Mouse (Mus musculus): Measurements from ENCODE around the gene Pitpnc1. TPM values are rescaled to one million over a fixed set of nuclear protein-coding genes. Genes with fewer than 3 reads are reported as not detected.
A peak's percentile ranks its signal among the peaks of the same experiment; 100 is the strongest.

Pitpnc1 gene
- polyA plus RNA-seq, 1 experiment from 2014 or later, result 16.2 TPM

- no peak for ATAC-seq (ENCODE audit: insufficient read depth)
- TF ChIP-seq CTCF (IDR thresholded peaks at IDR 0.05; ENCODE audit: low read depth), result peak; percentile 81
- H3K9me3 ChIP-seq (ENCODE audit: low read depth, low read length), result no peaks in the 10 kb centered on the region
- H3K27me3 ChIP-seq (ENCODE audit: insufficient read depth, low read length), result no peaks in the 10 kb centered on the region
- H3K9ac ChIP-seq, result no peak overlapping the region
- peaks cover 4% of the 10 kb centered on the region; the same call in 1 of the 2 replicates for H3K4me1 ChIP-seq (ENCODE audit: insufficient read depth)
- no peak overlapping the region for H3K4me2 ChIP-seq
- no peaks in the 10 kb centered on the region for H3K36me3 ChIP-seq (ENCODE audit: insufficient read depth)
- no peak overlapping the region for H3K27ac ChIP-seq (ENCODE audit: low read depth)
- DNase-seq, result peak; percentile 93
- H3K4me3 ChIP-seq (ENCODE audit: low read depth, low read length), result no peak overlapping the region
- 28% methylated on average over 8 of the region's 8 CpGs for WGBS
These were observed 2.8 kb upstream of the Pitpnc1 start for GRCm38 (mm10) chr11:107473137-107473820.

- no peak for TF ChIP-seq CTCF (IDR thresholded peaks at IDR 0.05; ENCODE audit: low read depth)
- H3K4me1 ChIP-seq (ENCODE audit: insufficient read depth), result peaks cover 5% of the 10 kb centered on the region; the same call in 1 of the 2 replicates
- no peaks in the 10 kb centered on the region for H3K36me3 ChIP-seq (ENCODE audit: insufficient read depth)
- DNase-seq (no peak), ATAC-seq (ENCODE audit: insufficient read depth) (no peak)
- no peak overlapping the region for H3K27ac ChIP-seq (ENCODE audit: low read depth)
- H3K27me3 ChIP-seq (ENCODE audit: insufficient read depth, low read length), result no peaks in the 10 kb centered on the region
- no peak overlapping the region for H3K4me2 ChIP-seq
- H3K9me3 ChIP-seq (ENCODE audit: low read depth, low read length), result no peaks in the 10 kb centered on the region
- no peak overlapping the region for H3K4me3 ChIP-seq (ENCODE audit: low read depth, low read length)
- 91% methylated on average over 3 of the region's 3 CpGs for WGBS
- H3K9ac ChIP-seq, result no peak overlapping the region
These were observed 1.8 kb upstream of the Pitpnc1 start for GRCm38 (mm10) chr11:107472304-107472703.

- ATAC-seq (ENCODE audit: insufficient read depth) (no peak), DNase-seq (no peak)
- H3K27me3 ChIP-seq (ENCODE audit: insufficient read depth, low read length), result no peaks in the 10 kb centered on the region
- H3K36me3 ChIP-seq (ENCODE audit: insufficient read depth), result no peaks in the 10 kb centered on the region
- H3K27ac ChIP-seq (ENCODE audit: low read depth), result peak overlapping the region; percentile 96
- peaks cover 5% of the 10 kb centered on the region; the same call in 1 of the 2 replicates for H3K4me1 ChIP-seq (ENCODE audit: insufficient read depth)
- H3K4me3 ChIP-seq (ENCODE audit: low read depth, low read length), result peak overlapping the region; percentile 79
- H3K4me2 ChIP-seq, result peak overlapping the region; percentile 80
- no peak for TF ChIP-seq CTCF (IDR thresholded peaks at IDR 0.05; ENCODE audit: low read depth)
- peak overlapping the region; percentile 89 for H3K9ac ChIP-seq
- H3K9me3 ChIP-seq (ENCODE audit: low read depth, low read length), result no peaks in the 10 kb centered on the region
- WGBS, result 6% methylated on average over 11 of the region's 11 CpGs
These were observed 697 bp upstream of the Pitpnc1 start for GRCm38 (mm10) chr11:107471071-107471720.

- peak; percentile 42 for ATAC-seq (ENCODE audit: insufficient read depth)
- under 1% methylated on average over 52 of the region's 59 CpGs for whole genome bisulfite sequencing
- TF ChIP-seq CTCF (IDR thresholded peaks at IDR 0.05; ENCODE audit: low read depth), result no peak
These were observed 752 bp downstream of the Pitpnc1 start for GRCm38 (mm10) chr11:107469523-107470371.

GRCm38 (mm10) chr11:107469031-107469522, 1.4 kb downstream of the Pitpnc1 start:
- peak; percentile 92 for DNase-seq
- peak; percentile 81 for TF ChIP-seq CTCF (IDR thresholded peaks at IDR 0.05; ENCODE audit: low read depth)
- Histone ChIP-seq H3K9me3 (ENCODE audit: low read depth, low read length) (no peaks in the 10 kb centered on the region), H3K27me3 (ENCODE audit: insufficient read depth, low read length) (no peaks in the 10 kb centered on the region), H3K9ac (peak overlapping the region; percentile 89), H3K27ac (ENCODE audit: low read depth) (peak overlapping the region; percentile 96), H3K4me3 (ENCODE audit: low read depth, low read length) (peak overlapping the region; percentile 79), H3K4me2 (peak overlapping the region; percentile 80), H3K4me1 (ENCODE audit: insufficient read depth) (peaks cover 5% of the 10 kb centered on the region; the same call in 1 of the 2 replicates), H3K36me3 (ENCODE audit: insufficient read depth) (no peaks in the 10 kb centered on the region)
- ATAC-seq (ENCODE audit: insufficient read depth), result peak; percentile 87
- WGBS, result under 1% methylated on average over 38 of the region's 38 CpGs

More at GRCm38 (mm10) chr11:107469523-107470371, 752 bp downstream of the Pitpnc1 start:
- H3K4me3 ChIP-seq (ENCODE audit: low read depth, low read length), result peak overlapping the region; percentile 79
- DNase-seq, result peak; percentile 70
- H3K36me3 ChIP-seq (ENCODE audit: insufficient read depth), result no peaks in the 10 kb centered on the region
- H3K9ac ChIP-seq, result peak overlapping the region; percentile 89
- peak overlapping the region; percentile 80 for H3K4me2 ChIP-seq
- H3K4me1 ChIP-seq (ENCODE audit: insufficient read depth), result peaks cover 5% of the 10 kb centered on the region; the same call in 1 of the 2 replicates
- H3K27me3 ChIP-seq (ENCODE audit: insufficient read depth, low read length), result no peaks in the 10 kb centered on the region
- no peaks in the 10 kb centered on the region for H3K9me3 ChIP-seq (ENCODE audit: low read depth, low read length)
- H3K27ac ChIP-seq (ENCODE audit: low read depth), result peak overlapping the region; percentile 96

- Histone ChIP-seq H3K9ac (peak overlapping the region; percentile 89), H3K27me3 (ENCODE audit: insufficient read depth, low read length) (no peaks in the 10 kb centered on the region), H3K4me3 (ENCODE audit: low read depth, low read length) (peak overlapping the region; percentile 79), H3K9me3 (ENCODE audit: low read depth, low read length) (no peaks in the 10 kb centered on the region), H3K4me2 (peak overlapping the region; percentile 80), H3K27ac (ENCODE audit: low read depth) (peak overlapping the region; percentile 96), H3K36me3 (ENCODE audit: insufficient read depth) (no peaks in the 10 kb centered on the region), H3K4me1 (ENCODE audit: insufficient read depth) (peaks cover 5% of the 10 kb centered on the region; the same call in 1 of the 2 replicates)
- DNase-seq (peak; percentile 17), ATAC-seq (ENCODE audit: insufficient read depth) (no peak)
- 15% methylated on average over 16 of the region's 16 CpGs for WGBS
- TF ChIP-seq CTCF (IDR thresholded peaks at IDR 0.05; ENCODE audit: low read depth), result no peak
These were observed 2.1 kb downstream of the Pitpnc1 start for GRCm38 (mm10) chr11:107468252-107469030.

All from lung, embryonic 14.5 days (tissue).